Mouse (Mus musculus) kidney, embryonic 16.5 days (tissue): ENCODE measurements around the gene Ulk2. TPM values are rescaled to one million over a fixed set of nuclear protein-coding genes. Genes with fewer than 3 reads are reported as not detected.
"Not testable (repeated sequence)": the region's sequence is repeated elsewhere in the genome, so short reads cannot be mapped to it uniquely, and the experiment has no call there.

Source experiments
- ATAC-seq: fragments of 200-750 bp; cut with Nextera tagmentation; 2 replicates; pipeline ENCODE4 v1.8.0; 2017; ENCODE audit warnings: moderate TSS enrichment; ENCODE audit not compliant: low FRiP score, low TSS enrichment
- H3K27ac ChIP-seq: fragments of 300-500 bp; sonication (generic); 2 replicates; pipeline ENCODE4 v1.5.1; 2014; ENCODE audit warnings: low read length
- H3K27me3 ChIP-seq: fragments of 300-500 bp; sonication (generic); 2 replicates; pipeline ENCODE4 v1.6.1; 2014; ENCODE audit warnings: low read length, control low read depth, mixed read lengths; ENCODE audit not compliant: insufficient read depth
- H3K36me3 ChIP-seq: fragments of 300-500 bp; sonication (generic); 2 replicates; pipeline ENCODE4 v1.6.1; 2014; ENCODE audit warnings: low read length, control low read depth, mixed read lengths; ENCODE audit not compliant: insufficient read depth
- H3K4me1 ChIP-seq: fragments of 300-500 bp; sonication (generic); 2 replicates; pipeline ENCODE4 v1.6.1; 2014; ENCODE audit warnings: low read length, control low read depth, mixed read lengths; ENCODE audit not compliant: insufficient read depth
- H3K4me2 ChIP-seq: fragments of 300-500 bp; sonication (generic); replicated peaks from 2 replicates; pipeline ENCODE4 v1.6.1; 2014; ENCODE audit warnings: low read depth, low read length
- H3K4me3 ChIP-seq: fragments of 300-500 bp; sonication (generic); 2 replicates; pipeline ENCODE4 v1.5.1; 2014; ENCODE audit warnings: mild to moderate bottlenecking, low read length
- H3K9ac ChIP-seq: fragments of 300-500 bp; sonication (generic); replicated peaks from 2 replicates; pipeline ENCODE4 v1.6.1; 2014; ENCODE audit warnings: low read length
- H3K9me3 ChIP-seq: fragments of 300-500 bp; sonication (generic); 2 replicates; pipeline ENCODE4 v1.6.1; 2016; ENCODE audit warnings: low read length, control low read depth
- WGBS: fragments of 180-500 bp; shearing (Covaris S2); extraction: QIAGEN DNeasy Blood & Tissue Kit; methylation state at CpG from one replicate; pipeline ENCODE4 v1.1.7; 2014; 5-methylcytosine and 5-hydroxymethylcytosine counted together
- polyA plus RNA-seq: library from polyadenylated mRNA; unstranded; fragments of >200 nt; fragmentation: Nextera tagmentation; extraction: Ambion mirVana; gene quantifications from 2 replicates; pipeline ENCODE4 v1.2.1, GENCODE M21; 2015

The Ulk2 gene
- polyA plus RNA-seq, 1 experiment from 2014 or later = 10.3 TPM

DNA sequence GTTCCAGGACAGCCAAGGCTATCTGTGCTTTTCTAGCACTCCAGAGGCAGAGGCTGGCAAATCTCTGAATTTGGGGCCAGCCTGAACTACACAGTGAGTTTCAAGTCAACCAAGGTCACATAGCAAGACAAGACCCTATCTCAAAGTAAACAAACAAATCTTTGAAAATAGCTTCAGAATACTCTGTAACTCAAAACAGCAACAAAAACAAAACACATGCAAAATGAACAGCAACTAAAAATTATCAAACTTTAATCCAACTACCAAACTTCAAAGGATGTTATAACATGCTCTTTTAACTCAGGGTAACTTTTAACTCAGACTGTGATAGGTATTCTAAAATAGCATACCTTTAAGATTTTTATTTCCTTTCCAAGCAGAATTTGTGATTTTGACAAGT lies 2.0 kb downstream of the Ulk2 start:
- Histone ChIP-seq H3K9ac (no peak overlapping the region), H3K4me2 (no peak overlapping the region), H3K9me3 (no peaks in the 10 kb centered on the region), H3K27ac (no peak overlapping the region), H3K36me3 (0 out of 2 replicates have a peak, but pooled peaks cover 2% of the 10 kb centered on the region), H3K4me3 (no peak overlapping the region), H3K4me1 (no peaks in the 10 kb centered on the region), H3K27me3 (no peaks in the 10 kb centered on the region)
- no peak for ATAC-seq

DNA sequence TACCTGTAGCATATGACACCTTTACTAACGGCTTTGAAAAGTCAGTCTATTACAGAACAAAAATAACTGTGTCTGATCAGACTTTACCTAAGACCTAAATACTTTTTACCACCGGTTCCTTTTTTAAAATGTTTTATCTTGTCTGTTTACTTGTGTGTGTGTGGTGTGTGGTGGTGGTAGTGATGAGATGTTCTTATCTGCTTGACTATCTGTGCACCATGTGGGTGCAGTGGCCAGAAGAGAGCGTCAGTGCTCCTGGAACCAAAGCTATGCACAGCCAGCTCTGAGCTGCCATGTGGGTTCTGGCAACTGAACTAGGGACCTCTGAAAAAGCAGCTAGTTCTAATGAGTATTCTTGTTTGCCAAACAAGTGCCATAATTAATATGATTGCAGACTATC lies 3.7 kb downstream of the Ulk2 start:
- ATAC-seq = no peak
- Histone ChIP-seq H3K27ac (no peak overlapping the region), H3K4me2 (no peak overlapping the region), H3K27me3 (no peaks in the 10 kb centered on the region), H3K36me3 (0 out of 2 replicates have a peak, but pooled peaks cover 2% of the 10 kb centered on the region), H3K4me1 (no peaks in the 10 kb centered on the region), H3K4me3 (no peak overlapping the region), H3K9ac (no peak overlapping the region), H3K9me3 (no peaks in the 10 kb centered on the region)
- WGBS = 88% methylated on average over 3 of the region's 3 CpGs

DNA sequence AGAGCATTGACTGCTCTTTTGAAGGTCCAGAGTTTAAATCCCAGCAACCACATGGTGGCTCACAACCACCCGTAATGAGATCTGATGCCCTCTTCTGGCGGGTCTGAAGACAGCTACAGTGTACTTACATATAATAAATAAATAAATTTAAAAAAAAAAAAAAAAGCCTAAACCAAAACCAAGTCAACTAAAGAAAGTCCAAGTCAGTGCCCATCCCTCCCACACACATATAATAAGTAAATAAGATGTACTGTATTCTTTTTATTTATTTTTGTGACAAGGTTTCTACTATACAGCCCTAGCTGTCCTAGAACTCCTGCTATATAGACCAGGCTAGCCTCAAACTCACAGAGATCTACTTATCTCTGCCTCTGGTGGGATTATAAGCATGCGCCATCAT lies 14.2 kb downstream of the Ulk2 start:
- WGBS = 73% methylated on average over 3 of the region's 3 CpGs
- not testable (repeated sequence) for ATAC-seq, H3K9ac ChIP-seq, H3K4me1 ChIP-seq, H3K4me3 ChIP-seq, H3K27me3 ChIP-seq, H3K9me3 ChIP-seq, H3K4me2 ChIP-seq, H3K27ac ChIP-seq
- H3K36me3 ChIP-seq = peaks cover 11% of the 10 kb centered on the region; the same call in 1 of the 2 replicates

DNA sequence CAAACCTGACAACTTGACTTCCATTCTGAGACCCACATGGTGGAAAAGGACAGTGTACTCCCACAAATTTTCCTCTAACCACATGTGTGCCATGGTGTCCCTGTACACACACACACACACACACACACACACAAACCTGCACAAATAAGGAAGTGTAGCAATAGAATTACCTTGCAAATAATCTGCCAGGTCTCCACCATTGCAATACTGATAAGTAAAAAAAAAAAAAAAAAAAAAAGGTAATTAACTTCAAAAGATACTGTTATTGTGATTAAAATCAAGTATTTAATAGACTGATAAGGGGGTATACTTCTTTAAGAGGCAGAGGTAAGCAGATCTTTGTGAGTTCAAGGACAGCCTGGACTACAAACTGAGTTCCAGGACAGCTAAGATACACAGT lies 14.9 kb downstream of the Ulk2 start:
- Histone ChIP-seq H3K4me2 (no peak overlapping the region), H3K9me3 (no peaks in the 10 kb centered on the region), H3K9ac (no peak overlapping the region), H3K36me3 (peaks cover 11% of the 10 kb centered on the region; the same call in 1 of the 2 replicates), H3K4me1 (no peaks in the 10 kb centered on the region), H3K4me3 (no peak overlapping the region), H3K27ac (no peak overlapping the region), H3K27me3 (no peaks in the 10 kb centered on the region)
- ATAC-seq = no peak

DNA sequence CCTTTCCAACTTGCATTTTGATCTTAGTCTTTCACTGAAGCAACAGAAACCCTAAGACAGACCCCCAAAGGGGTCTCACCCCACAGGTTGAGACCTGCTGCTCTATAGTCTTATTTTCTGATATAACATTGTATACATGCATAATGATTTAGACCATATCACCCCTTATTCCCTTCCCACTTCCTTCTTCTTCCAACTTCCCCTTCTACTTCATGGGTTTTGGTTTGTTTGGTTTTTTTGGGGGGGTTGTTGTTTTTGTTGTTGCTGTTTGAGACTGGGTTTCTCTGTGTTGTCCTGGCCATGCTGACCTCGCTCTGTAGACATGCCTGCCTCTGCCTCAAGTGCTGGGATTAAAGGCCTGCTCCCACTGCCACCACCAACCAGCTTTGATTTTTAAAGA lies 15.7 kb downstream of the Ulk2 start:
- no peaks in the 10 kb centered on the region for H3K27me3 ChIP-seq
- ATAC-seq = no peak
- H3K4me3 ChIP-seq = no peak overlapping the region
- no peaks in the 10 kb centered on the region for H3K9me3 ChIP-seq
- no peak overlapping the region for H3K27ac ChIP-seq
- H3K36me3 ChIP-seq = peaks cover 17% of the 10 kb centered on the region; the same call in 1 of the 2 replicates
- 97% methylated on average over 1 of the region's 1 CpGs for WGBS
- no peaks in the 10 kb centered on the region for H3K4me1 ChIP-seq
- no peak overlapping the region for H3K4me2 ChIP-seq
- no peak overlapping the region for H3K9ac ChIP-seq

DNA sequence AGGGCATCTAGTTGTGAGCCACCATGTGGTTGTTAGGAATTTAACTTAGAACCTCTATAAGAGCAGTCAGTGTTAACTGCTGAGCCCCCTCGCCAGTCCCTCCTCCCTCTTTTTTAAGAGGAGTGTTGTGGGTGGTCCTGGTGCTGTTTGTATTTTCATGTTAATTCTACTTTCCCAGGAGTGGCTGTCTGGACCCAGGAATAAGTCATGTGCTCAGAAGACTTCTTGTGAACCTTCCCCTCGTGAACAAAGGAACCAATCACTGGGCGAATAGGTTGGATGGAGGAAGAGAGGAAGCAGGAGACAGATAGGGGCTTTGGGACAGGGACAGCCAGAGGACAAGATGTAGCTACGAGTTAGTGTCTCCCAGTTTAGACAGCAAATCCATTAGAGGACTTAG lies 45.1 kb downstream of the Ulk2 start:
- Histone ChIP-seq H3K36me3 (peaks cover 26% of the 10 kb centered on the region), H3K9ac (no peak overlapping the region), H3K4me1 (no peaks in the 10 kb centered on the region), H3K27me3 (no peaks in the 10 kb centered on the region), H3K4me2 (no peak overlapping the region), H3K9me3 (no peaks in the 10 kb centered on the region), H3K4me3 (no peak overlapping the region), H3K27ac (no peak overlapping the region)
- ATAC-seq = no peak
- WGBS = 62% methylated on average over 4 of the region's 4 CpGs

DNA sequence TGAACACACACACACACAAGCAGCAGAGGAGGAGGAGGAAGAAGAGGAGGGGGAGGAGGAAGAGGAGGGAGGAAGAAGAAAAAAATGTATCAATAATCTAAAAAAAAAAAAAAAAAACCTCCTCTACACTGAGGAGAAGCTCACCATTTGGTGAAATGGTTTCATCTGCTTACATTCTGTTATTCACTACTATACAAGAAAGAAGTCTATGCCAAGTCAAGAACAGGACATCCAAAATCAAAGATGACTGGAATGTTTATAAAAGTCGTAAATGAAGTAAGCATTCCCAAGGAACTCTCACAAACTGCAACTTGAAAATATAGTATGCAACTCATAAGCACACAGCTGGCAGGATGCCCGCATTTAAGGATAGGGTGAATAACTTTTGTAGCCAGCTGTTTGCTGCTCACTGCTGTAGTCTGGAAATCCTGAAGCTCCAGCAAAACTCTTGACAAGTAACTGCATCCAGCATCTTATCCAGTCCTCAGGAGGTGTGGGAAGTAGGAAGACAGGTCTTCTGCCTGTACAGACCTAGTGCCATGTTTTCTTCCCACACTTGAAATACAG lies 46.2 kb downstream of the Ulk2 start:
- Histone ChIP-seq H3K36me3 (peaks cover 26% of the 10 kb centered on the region), H3K4me3 (no peak overlapping the region), H3K4me2 (no peak overlapping the region), H3K9ac (no peak overlapping the region), H3K27me3 (no peaks in the 10 kb centered on the region), H3K27ac (no peak overlapping the region), H3K9me3 (no peaks in the 10 kb centered on the region), H3K4me1 (no peaks in the 10 kb centered on the region)
- 94% methylated on average over 2 of the region's 2 CpGs for WGBS
- ATAC-seq = no peak

DNA sequence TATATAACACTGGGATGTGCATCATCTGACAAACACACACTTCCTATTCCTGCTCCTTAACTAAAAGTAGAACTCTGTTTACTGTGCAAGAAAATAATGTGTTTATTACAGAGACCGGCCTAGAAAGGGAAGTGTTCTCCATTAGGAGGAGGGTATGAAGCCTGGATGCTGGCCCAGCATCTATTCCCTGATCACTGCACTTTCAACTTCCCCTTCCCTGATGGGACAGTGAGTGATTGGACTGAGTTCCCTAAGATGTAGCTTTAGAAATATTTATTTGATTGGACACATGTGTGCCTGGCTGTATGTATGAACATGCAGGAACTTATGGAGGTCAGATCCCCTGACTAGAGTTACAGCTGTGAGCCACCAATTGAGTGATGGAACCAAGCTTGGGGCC lies 61.4 kb downstream of the Ulk2 start:
- Histone ChIP-seq H3K4me1 (no peaks in the 10 kb centered on the region), H3K9ac (no peak overlapping the region), H3K4me2 (no peak overlapping the region), H3K4me3 (no peak overlapping the region), H3K27ac (no peak overlapping the region), H3K36me3 (peaks cover 24% of the 10 kb centered on the region), H3K9me3 (no peaks in the 10 kb centered on the region), H3K27me3 (no peaks in the 10 kb centered on the region)
- 91% methylated on average over 1 of the region's 1 CpGs for WGBS
- no peak for ATAC-seq

DNA sequence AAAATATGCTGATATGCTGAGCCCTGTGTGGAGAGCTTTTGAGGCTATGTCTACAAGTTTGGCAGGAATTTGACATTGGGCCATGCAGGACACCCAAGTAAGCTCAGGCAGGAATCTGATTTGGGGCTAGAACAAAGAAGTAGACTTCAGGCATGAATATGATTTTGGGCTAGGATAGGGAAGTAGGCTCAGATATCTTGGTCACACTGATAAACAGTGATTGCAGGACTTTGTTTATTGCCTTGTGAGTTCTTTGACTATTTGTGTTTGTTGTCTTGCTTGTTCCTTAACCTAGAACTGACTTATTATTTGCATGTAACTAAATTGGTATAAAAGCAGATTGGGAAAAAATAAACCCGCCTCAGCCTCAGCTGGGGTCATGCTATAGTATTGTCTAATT lies 66.3 kb downstream of the Ulk2 start:
- ATAC-seq = no peak
- Histone ChIP-seq H3K27ac (no peak overlapping the region), H3K4me3 (no peak overlapping the region), H3K36me3 (peaks cover 33% of the 10 kb centered on the region), H3K27me3 (no peaks in the 10 kb centered on the region), H3K9ac (no peak overlapping the region), H3K4me2 (no peak overlapping the region), H3K4me1 (no peaks in the 10 kb centered on the region), H3K9me3 (no peaks in the 10 kb centered on the region)
- WGBS = 94% methylated on average over 1 of the region's 1 CpGs

DNA sequence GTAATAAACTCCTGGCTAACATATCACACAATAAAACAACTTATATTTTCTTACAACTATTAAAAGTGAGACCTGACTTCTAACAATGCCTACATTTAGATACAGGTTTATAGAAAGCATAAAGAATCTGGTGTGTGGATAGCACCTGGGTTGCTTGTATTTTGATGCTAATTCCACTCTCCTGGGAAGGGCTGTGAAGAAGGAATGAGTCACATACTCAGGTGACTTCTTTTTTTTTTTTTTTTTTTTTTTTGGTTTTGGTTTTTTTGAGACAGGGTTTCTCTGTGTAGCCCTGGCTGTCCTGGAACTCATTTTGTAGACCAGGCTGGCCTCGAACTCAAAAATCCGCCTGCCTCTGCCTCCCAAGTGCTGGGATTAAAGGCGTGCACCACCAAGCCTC lies 72.3 kb downstream of the Ulk2 start:
- H3K4me2 ChIP-seq, H3K4me1 ChIP-seq, H3K9me3 ChIP-seq, H3K4me3 ChIP-seq, H3K27me3 ChIP-seq, H3K9ac ChIP-seq, H3K27ac ChIP-seq, ATAC-seq: not testable (repeated sequence)
- H3K36me3 ChIP-seq = peaks cover 19% of the 10 kb centered on the region
- WGBS = 94% methylated on average over 3 of the region's 3 CpGs
